In genomic region chr1:10835653-10836415, GRCm38 (mm10) we compare ENCODE assay signal across 10 mouse cellular contexts.
DNase-seq lines count a peak whose midpoint lies in the region; ATAC-seq and TF ChIP-seq lines count a peak whose summit lies in the region.
"Had no signal": no experiment of that assay in that cellular context is flagged by ENCODE, and none has a peak within 500 bp of the region (broad histone marks: within the 10 kb centered on the region; RNA-seq: fewer than 3 reads in every experiment).

No protein-coding gene starts in this region.

- ATAC-seq in midbrain, embryonic 11.5 days (ENCODE audit: low FRiP score) = peak; percentile 72
- ATAC-seq in hindbrain, postnatal 0 days = peak; percentile 70; the same call in 1 of the 2 replicates
- peak; percentile 69; the same call in 1 of the 2 replicates for ATAC-seq in lung, embryonic 14.5 days (ENCODE audit: insufficient read depth)
- no peak for ATAC-seq in megakaryocyte progenitor cell, adult 5-6 weeks (replicated peaks; ENCODE audit: poor library complexity)

- WGBS in midbrain, embryonic 11.5 days = 71% methylated on average over 6 of the region's 6 CpGs
- 71% methylated on average over 6 of the region's 6 CpGs for WGBS in midbrain, embryonic 10.5 days
- WGBS in hindbrain, postnatal 0 days = 54% methylated on average over 6 of the region's 6 CpGs
- WGBS in lung, embryonic 14.5 days = 63% methylated on average over 6 of the region's 6 CpGs

- peak; percentile 71 for TF ChIP-seq CTCF in hindbrain, postnatal 0 days (IDR thresholded peaks at IDR 0.05; ENCODE audit: low read depth)
- peak; percentile 68 for TF ChIP-seq CTCF in lung, embryonic 14.5 days (IDR thresholded peaks at IDR 0.05; ENCODE audit: low read depth)

- peak; percentile 1 for DNase-seq in adrenal gland, postnatal 25 days
- no peak for DNase-seq in adrenal gland, adult 2 months
- peak; percentile 87 for DNase-seq in midbrain, embryonic 11.5 days (ENCODE audit: low spot score, missing footprints)
- no peak for DNase-seq in midbrain, embryonic 10.5 days (ENCODE audit: low spot score)
- DNase-seq in hindbrain, postnatal 0 days (ENCODE audit: low spot score) = peak; percentile 86
- DNase-seq in lung, embryonic 14.5 days = peak; percentile 88
- DNase-seq in right cerebral cortex, postnatal 36 days (ENCODE audit: low spot score in 2 of 2) = peak; percentile 5 to 20

- no peaks in the 10 kb centered on the region for H3K36me3 ChIP-seq in midbrain, embryonic 11.5 days (ENCODE audit: control insufficient read depth, insufficient read depth, low read length)
- H3K36me3 ChIP-seq in midbrain, embryonic 10.5 days = no peaks in the 10 kb centered on the region
- H3K36me3 ChIP-seq in hindbrain, postnatal 0 days (ENCODE audit: insufficient read depth, low read length) = no peaks in the 10 kb centered on the region
- no peaks in the 10 kb centered on the region for H3K36me3 ChIP-seq in lung, embryonic 14.5 days (ENCODE audit: insufficient read depth)
- H3K36me3 ChIP-seq: embryonic facial prominence, embryonic 15.5 days; liver, embryonic 15.5 days had no signal

- peaks cover 2% of the 10 kb centered on the region; the same call in 1 of the 2 replicates for H3K9me3 ChIP-seq in midbrain, embryonic 11.5 days (ENCODE audit: control insufficient read depth, low read length)
- H3K9me3 ChIP-seq in midbrain, embryonic 10.5 days (replicated peaks) = peaks cover 10% of the 10 kb centered on the region; the same call in 1 of the 2 replicates
- H3K9me3 ChIP-seq in hindbrain, postnatal 0 days (ENCODE audit: low read length) = no peaks in the 10 kb centered on the region
- no peaks in the 10 kb centered on the region for H3K9me3 ChIP-seq in lung, embryonic 14.5 days (ENCODE audit: low read depth, low read length)
- H3K9me3 ChIP-seq: embryonic facial prominence, embryonic 15.5 days; liver, embryonic 15.5 days had no signal

- H3K4me2 ChIP-seq in midbrain, embryonic 11.5 days = no peak overlapping the region
- H3K4me2 ChIP-seq in hindbrain, postnatal 0 days (ENCODE audit: low read depth, low read length) = no peak overlapping the region
- no peak overlapping the region for H3K4me2 ChIP-seq in lung, embryonic 14.5 days
- H3K4me2 ChIP-seq: embryonic facial prominence, embryonic 15.5 days; liver, embryonic 15.5 days had no signal

- H3K9ac ChIP-seq in midbrain, embryonic 11.5 days (ENCODE audit: low read length) = no peak overlapping the region
- no peak overlapping the region for H3K9ac ChIP-seq in hindbrain, postnatal 0 days (replicated peaks; ENCODE audit: low read length)
- no peak overlapping the region for H3K9ac ChIP-seq in lung, embryonic 14.5 days
- H3K9ac ChIP-seq: embryonic facial prominence, embryonic 15.5 days; liver, embryonic 15.5 days had no signal

- H3K27ac ChIP-seq in midbrain, embryonic 11.5 days (ENCODE audit: low read depth, low read length) = no peak overlapping the region
- H3K27ac ChIP-seq in midbrain, embryonic 10.5 days (replicated peaks) = no peak overlapping the region
- H3K27ac ChIP-seq in hindbrain, postnatal 0 days = no peak overlapping the region
- no peak overlapping the region for H3K27ac ChIP-seq in lung, embryonic 14.5 days (ENCODE audit: low read depth)
- H3K27ac ChIP-seq: embryonic facial prominence, embryonic 15.5 days; liver, embryonic 15.5 days had no signal

- no peaks in the 10 kb centered on the region for H3K27me3 ChIP-seq in midbrain, embryonic 11.5 days (ENCODE audit: control insufficient read depth, insufficient read depth, low read length)
- H3K27me3 ChIP-seq in midbrain, embryonic 10.5 days (ENCODE audit: low read depth, poor library complexity, severe bottlenecking) = no peaks in the 10 kb centered on the region
- H3K27me3 ChIP-seq in hindbrain, postnatal 0 days (ENCODE audit: insufficient read depth, low read length) = no peaks in the 10 kb centered on the region
- no peaks in the 10 kb centered on the region for H3K27me3 ChIP-seq in lung, embryonic 14.5 days (ENCODE audit: insufficient read depth, low read length)
- H3K27me3 ChIP-seq: embryonic facial prominence, embryonic 15.5 days; liver, embryonic 15.5 days had no signal

- H3K4me3 ChIP-seq in midbrain, embryonic 11.5 days (ENCODE audit: low read depth, low read length) = no peak overlapping the region
- H3K4me3 ChIP-seq in midbrain, embryonic 10.5 days = no peak overlapping the region
- H3K4me3 ChIP-seq in hindbrain, postnatal 0 days (ENCODE audit: low read length) = no peak overlapping the region
- no peak overlapping the region for H3K4me3 ChIP-seq in lung, embryonic 14.5 days (ENCODE audit: low read depth, low read length)
- H3K4me3 ChIP-seq: embryonic facial prominence, embryonic 15.5 days; liver, embryonic 15.5 days had no signal

- no peaks in the 10 kb centered on the region for H3K4me1 ChIP-seq in midbrain, embryonic 11.5 days (ENCODE audit: control insufficient read depth, insufficient read depth, low read length)
- H3K4me1 ChIP-seq in midbrain, embryonic 10.5 days = no peaks in the 10 kb centered on the region
- no peaks in the 10 kb centered on the region for H3K4me1 ChIP-seq in hindbrain, postnatal 0 days (ENCODE audit: insufficient read depth, low read length)
- H3K4me1 ChIP-seq in lung, embryonic 14.5 days (ENCODE audit: insufficient read depth) = no peaks in the 10 kb centered on the region
- H3K4me1 ChIP-seq: embryonic facial prominence, embryonic 15.5 days; liver, embryonic 15.5 days had no signal

Comparison
In these comparisons a context has a peak if more than half of its experiments do, and no peak if none do; other contexts are left out.
1. DNase-seq: peak in adrenal gland, postnatal 25 days (single experiment), midbrain, embryonic 11.5 days (single experiment), hindbrain, postnatal 0 days (single experiment), lung, embryonic 14.5 days (single experiment) and right cerebral cortex, postnatal 36 days (2 of 2); none in adrenal gland, adult 2 months (single experiment) and midbrain, embryonic 10.5 days (single experiment).